Mouse (Mus musculus): Measurements from ENCODE around the gene AB124611.
A peak's percentile ranks its signal among the peaks of the same experiment; 100 is the strongest.
"Not testable (repeated sequence)": the region's sequence is repeated elsewhere in the genome, so short reads cannot be mapped to it uniquely, and the experiment has no call there.

The AB124611 gene

DNA sequence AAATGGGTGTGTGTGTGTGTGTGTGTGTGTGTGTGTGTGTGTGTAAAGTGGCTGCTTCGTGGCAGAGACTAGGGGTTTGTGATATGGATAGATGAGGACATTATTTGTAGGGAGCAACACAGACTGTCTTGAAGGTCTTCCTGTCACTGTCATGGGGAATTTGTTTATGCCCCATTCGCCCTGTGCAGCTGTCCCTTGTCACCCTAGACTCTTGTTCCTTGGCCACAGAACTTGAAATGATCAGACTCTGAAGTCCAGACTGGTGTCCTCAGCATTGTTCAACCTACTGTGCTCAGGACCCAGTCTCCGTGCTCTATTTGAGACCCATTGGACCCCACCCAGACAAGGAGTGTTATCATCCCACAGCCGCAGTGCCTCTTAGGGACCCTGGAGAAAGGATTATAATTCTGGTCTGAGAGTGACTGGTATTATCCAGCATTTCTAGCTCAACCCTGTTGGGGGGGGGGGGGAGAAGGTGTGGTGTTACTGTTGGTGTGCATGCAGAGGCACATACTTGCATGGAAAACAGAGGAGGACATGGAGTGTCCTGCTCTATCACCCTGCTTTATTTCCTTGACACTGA, 39.1 kb downstream of the AB124611 start:
- DNase-seq, result no peak

DNA sequence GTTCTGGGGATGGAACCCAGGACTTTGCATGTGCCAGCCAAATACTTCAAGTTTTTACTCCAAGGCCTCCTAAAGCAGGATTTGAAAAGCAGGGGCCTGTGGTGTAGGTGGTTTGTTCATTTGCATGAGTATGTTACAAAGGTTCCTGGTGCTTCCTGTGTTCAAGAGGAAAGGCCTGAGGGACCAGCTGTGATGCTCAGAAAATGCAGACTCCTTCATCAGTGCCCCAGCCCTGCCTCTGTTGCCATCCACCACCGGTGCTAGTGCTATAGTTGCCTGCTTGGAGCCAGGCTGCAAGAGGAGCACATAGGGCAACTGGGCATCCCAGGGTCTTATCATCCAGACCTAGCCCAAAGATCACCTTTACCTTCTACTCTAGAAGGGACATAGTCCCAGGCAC, 40.6 kb downstream of the AB124611 start:
- DNase-seq, result no peak

DNA sequence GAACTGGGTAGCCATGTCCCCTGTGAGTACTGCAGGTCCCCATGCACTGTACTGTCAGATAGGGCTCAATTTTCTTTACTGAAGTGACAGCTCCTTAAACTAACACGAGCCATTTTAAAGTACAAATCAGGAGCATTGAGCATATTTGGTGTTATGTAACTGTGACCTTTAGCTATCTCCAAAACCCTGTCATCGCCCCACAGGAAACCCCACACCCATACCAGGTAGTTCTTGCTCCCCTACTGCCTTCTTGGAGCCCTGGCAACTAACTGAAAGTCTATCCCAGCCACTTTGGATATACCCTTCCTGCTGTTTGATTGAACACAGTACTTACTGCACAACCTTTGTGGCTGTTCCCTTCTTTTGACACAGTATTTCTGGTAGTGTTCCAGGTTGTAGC, 41.1 kb downstream of the AB124611 start:
- no peak for DNase-seq

DNA sequence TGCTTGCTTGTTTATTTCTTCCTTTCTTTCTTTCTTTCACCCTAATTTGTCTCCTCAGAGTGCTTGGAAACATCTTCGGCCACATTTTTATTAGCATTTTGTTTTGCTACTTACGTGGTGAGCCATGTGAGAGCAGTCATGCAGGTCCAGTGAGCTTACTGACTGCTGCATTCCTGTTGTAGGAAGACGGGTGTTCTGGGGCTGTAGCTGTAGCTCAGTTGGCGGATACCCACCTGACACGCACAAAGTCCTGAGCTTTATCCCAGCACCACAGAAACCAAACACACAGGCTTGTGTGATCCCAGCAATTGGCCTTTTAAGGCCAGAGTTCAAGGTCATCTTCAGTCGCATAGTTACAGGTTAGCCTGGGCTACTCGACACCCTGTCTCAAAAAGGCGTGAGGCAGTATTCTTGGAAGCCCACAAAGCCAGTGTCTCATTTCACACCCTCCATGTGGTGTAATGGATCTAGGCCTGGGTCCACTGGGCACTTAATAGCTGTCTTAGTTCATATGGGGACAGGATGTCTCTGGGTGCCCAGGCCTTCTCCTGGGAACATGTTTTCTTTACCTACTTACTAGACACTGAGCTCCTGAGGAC, 42.8 kb downstream of the AB124611 start:
- no peak for DNase-seq

DNA sequence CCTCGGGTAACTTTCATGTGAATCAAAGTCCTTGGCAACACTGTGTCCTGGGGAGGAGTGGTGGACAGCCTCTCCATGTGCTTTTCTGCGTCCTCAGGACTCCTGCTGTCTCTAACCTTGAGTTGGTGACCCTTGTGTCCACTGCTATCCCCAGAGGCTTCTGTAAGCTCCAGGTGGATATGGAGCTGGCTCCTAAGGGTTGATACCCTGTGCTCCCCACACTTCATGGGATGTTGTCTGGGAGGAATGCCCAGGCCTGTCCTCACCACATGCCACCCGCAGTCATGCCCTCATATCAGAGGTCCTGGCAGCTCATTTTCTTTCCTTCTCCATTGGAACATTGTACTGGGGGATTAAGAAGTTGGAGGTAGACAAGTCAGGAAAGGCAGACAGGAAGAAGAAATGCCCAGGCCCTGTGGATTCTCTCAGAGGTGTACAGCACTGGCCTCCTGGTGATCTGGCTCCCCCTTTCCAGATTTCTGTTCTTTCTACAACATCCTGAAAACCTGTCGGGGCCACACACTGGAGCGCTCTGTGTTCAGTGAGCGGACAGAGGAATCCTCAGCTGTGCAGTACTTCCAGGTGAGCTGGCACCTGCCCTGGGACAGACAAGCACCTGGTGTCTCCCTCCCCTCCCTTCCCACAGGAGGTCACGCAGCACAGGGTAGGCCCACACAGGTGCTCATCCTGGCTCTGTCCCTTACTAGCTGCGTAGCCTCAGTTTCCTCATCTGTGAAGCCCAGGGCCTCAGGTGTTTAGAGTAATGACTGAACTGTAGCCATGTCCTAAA, 48.2 kb downstream of the AB124611 start:
- DNase-seq, result no peak

DNA sequence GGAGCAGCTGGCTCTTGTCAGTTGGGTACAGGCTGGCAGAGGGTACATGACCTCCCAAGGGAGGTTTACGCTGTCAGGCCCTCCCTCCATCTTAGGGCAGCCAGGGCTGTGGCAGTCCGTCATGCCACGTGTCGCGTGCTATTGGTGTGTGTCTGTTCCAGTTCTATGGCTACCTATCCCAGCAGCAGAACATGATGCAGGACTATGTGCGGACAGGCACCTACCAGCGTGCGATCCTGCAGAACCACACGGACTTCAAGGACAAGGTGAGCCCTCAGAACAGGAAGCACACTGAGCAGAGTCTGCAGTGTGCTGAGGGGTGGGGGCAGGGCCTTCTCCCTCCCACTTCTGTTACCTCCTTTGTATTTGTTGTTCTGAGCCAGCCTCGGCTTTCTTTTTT, 49.3 kb downstream of the AB124611 start:
- no peak for DNase-seq

DNA sequence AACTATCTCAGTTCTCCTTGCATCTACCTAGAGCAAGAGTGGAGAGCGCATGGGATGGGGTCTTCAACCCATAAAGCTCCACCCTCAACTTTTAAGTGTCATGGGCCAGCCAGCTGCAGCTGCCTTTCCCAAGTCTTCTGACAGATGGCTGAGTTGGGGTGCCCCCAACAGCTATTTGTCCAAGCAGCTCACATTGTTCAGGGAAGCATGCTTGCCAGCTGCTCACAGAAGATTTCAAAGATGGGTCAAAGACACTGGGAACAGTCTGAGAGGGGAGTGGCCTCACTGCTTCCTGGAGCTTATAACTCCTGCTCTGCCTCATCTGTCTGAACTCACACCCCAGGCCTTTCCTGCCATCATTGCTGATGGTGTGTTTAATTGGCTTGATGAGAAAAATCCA, 50.3 kb downstream of the AB124611 start:
- no peak for DNase-seq

DNA sequence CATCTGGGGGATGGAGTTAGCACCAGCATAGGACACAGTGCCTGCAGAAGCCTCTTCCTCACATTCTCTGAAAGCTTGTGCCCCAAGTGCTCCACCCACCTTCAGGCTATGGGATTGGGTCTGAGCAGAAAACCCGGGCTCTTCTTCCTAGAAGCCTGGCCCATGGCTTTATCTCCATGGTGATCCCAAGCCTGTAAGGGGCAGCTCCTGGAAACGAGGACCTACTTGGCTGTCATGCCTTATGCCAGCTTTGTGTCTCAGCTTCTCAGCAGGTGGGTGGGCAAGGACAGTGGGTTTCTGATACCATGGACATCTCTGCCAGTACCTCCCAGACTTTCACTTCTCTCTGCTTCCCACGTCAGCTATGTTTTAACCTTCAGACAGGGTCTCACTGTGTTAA, 52.2 kb downstream of the AB124611 start:
- no peak for DNase-seq

DNA sequence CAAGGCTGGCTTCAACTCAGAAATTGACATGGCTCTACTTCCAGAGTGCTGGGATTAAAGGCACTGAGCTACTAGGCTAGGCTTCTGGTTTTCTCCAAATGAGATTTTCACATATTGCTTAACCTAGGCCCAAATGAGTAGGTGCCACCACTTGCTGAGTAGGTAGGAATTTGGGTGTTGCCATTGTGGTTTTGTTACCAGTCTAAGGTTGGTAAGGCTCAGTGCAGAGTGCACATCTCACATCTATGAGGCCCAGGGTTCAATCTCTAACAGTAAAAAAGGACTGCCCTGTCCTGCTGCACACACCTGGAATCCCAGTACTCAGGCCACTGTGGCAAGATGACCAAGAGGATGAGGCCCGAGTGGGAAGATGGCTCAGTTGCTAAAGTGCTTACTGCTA, 59.4 kb downstream of the AB124611 start:
- DNase-seq, result no peak

DNA sequence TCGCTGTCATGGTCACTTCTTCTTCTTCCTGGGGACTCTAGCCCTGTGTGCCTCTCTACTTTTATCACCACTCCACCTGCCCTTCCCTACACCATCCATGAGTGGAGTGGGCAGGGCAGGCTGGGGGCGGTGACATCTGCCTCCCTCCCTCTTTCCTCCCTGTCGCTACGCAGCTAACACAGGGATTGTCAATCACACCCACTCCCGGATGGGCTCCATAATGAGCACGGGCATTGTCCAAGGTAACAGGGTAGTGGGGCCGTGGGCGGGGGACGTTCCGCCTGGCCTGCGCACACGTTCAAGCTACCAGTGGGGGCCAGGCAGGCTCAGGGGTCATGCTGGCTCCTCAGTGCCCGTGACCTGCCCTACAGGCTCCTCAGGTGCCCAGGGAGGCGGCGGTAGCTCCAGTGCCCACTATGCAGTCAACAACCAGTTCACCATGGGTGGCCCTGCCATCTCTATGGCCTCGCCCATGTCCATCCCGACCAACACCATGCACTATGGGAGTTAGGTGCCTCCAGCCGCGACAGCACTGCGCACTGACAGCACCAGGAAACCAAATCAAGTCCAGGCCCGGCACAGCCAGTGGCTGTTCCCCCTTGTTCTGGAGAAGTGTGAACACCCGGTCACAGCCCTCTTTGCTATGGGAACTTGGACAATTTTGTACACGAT, 61.8 kb downstream of the AB124611 start:
- DNase-seq, result no peak

DNA sequence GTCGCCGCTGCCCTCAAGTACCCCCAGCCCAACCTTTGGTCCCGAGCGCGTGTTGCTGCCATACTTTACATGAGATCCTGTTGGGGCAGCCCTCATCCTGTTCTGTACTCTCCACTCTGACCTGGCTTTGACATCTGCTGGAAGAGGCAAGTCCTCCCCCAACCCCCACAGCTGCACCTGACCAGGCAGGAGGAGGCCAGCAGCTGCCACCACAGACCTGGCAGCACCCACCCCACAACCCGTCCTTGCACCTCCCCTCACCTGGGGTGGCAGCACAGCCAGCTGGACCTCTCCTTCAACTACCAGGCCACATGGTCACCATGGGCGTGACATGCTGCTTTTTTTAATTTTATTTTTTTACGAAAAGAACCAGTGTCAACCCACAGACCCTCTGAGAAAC, 62.4 kb downstream of the AB124611 start:
- DNase-seq, result no peak

DNA sequence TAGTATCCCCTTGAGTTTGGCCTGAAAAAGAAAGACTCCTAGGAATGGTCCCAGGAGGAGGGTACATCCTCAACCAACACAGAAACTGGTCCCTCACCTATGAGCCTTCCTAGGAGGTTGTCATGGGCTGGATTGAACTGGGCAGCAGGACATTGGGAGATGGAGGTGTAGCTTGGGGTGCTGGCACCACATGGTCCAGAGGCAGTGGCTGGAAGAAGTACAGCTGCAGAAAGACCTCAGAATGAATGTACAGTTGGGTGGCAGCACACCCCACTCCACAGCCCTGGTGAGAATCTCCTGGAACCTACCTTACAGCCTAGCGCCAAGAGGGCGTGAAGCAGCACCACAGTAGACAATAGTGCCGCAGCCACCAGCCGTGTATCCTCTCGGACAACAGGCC, 63.6 kb downstream of the AB124611 start:
- no peak for DNase-seq

DNA sequence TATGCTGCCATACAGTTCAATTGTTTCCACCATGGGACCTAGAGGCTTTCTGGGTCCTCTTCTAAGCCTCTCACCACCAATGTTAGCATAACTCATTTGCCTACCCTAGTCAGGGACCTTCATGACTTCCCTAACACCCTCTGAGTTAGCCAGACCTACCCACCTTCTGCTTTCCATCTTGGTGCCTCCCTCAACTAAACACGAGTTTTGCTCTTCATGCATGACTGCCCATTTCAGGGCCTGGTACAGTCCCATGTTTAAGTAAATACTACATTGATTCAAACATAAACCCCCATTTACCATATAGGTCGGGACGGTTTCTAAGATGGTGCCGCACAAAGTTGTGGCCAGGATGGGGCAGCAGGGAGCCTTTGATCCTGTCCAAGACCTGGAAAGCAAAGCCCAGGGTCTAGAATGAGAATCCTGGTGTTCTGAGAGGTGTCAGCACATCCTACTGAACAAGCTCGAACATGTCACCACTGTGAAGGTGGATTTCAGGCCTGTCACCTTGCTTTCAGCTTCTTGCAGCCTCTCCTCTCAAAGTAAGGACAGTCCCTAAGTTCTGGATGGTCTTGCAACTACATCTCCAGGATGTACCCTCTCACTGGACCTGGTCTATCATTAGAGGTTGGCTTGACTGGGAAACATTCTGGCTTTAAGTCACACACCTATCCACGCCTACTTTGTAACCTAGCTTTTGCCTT, 65.3 kb downstream of the AB124611 start:
- no peak for DNase-seq

DNA sequence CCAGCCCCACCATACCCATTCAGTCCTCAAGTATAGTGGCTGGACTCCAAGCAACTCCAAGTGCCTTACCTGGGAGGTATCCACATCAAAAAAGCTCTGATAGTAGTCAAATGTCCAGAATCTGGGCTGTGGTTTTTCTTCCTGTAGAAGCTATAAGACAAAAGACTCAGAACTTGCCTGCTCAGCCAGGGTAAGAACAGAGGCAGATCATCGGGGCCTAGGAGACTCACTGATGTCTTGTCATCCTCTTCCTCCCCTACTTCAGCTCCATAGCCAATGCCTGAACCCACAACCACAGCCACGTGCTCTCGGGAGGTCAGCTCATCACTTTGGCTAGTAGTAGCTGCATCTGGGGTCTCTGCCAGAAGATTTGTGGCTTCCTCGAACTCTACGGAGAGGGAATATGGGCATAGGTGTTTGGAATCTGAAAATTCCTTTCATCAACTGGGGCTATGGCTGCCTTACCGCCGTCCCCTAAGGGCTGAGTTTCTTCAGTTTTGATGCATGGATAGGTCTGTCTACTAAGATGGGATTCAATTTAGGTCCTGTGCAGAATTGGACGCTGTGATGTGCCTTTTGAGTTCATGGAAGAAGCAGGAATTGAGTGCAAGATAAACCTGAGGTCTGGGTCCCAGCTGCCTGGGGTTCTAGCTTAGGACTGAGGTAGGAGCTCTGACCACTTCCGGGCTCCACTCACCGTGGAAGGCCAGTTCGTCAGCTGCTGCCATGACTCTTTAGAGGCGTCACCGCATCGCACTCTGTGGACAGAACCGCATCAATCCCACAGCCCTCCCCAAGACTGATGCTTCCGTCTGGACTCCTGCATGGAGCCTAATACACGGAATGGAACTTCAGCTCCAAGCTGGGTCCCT, 66.1 kb downstream of the AB124611 start:
- DNase-seq, result no peak

DNA sequence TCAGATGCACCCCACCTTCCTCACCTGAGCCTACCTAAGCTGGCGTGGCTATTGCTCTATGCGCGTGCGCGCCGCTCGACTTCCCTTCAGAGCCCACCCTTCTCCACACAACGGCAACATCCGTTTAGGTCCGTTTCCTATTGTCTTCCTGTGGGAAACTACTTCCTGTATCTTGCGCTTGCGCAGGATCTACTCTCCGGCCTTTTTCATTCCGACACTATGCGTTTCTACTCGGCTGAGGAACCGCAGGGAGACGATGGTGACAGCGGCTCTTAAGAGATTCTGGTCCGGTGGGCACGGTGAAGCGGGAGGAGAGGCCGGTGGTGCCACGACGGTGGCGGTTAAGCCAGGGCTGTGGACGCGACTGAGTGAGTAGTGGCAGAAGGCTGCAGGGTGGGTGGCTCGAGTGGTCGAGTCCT, 66.7 kb downstream of the AB124611 start, which contains the start of the genes Timm29 and Yipf2:
TSS of gene Timm29 (plus strand) at position 20 of the 419 bp plus-strand sequence.
TSS of gene Yipf2 (minus strand) at position 126 of the 419 bp plus-strand sequence.
- DNase-seq, result peak; percentile 92

DNA sequence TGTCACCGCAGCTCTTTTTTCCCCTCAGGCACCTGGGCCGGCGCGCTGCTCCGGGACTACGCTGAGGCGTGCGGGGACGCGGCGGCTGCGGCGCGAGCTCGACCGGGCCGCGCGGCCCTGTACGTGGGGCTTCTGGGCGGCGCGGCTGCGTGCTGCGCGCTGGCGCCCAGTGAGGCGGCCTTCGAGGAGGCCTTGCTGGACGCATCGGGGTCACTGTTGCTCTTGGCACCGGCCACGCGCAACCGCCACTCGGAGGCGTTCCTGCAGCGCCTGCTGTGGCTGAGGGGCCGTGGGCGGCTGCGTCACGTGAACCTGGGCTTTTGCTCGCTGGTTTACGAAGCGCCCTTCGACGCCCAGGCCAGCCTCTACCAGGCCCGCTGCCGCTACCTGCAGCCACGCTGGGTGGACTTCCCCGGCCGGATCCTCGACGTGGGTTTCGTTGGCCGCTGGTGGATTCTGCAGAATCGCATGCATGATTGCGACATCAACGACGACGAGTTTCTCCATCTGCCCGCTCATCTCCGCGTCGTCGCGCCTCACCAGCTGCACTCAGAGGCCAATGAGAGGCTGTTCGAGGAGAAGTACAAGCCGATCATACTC, 67.2 kb downstream of the AB124611 start:
- DNase-seq, result peak; percentile 42

DNA sequence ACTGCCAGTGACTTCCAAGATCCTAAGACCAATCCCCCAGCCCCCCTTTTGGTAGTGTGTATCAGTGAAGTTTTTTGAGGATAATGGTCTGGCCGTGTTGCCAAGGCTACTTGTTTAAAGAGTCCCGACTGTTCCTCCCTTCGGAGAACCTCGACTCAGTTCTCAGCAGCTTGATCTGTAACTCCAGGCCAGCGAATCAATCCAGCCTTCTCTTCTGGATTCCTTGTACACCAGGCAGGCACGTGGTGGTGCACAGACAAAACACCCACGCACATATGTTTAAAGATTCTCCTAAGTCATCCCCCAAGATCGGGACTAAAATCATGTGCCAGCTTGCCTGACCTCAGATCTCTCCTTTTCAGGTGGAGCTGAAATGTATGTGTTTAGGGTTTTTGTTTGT, 68.4 kb downstream of the AB124611 start:
- DNase-seq, result not testable (repeated sequence)

DNA sequence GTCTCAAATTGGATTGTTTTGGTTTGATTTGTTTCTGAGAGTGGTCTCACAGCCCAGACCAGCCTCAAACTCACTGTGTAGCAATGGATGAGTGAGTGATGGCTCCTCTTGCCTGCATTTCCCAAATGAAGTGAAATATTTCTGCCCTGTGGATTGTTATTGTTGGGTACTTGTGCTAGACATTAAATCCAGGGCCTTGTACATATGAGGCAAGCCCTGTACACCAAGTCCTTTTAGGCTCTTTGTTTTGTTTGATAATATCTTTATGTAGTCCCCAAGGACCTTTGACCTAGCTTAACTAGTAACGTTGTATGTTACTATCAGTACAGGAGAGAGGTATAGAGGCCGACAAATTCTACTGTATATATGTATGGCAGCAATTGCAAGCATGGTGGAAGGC, 68.9 kb downstream of the AB124611 start:
- DNase-seq, result no peak
